Mouse (Mus musculus): ENCODE measurements around the gene Rilpl1.

DNA sequence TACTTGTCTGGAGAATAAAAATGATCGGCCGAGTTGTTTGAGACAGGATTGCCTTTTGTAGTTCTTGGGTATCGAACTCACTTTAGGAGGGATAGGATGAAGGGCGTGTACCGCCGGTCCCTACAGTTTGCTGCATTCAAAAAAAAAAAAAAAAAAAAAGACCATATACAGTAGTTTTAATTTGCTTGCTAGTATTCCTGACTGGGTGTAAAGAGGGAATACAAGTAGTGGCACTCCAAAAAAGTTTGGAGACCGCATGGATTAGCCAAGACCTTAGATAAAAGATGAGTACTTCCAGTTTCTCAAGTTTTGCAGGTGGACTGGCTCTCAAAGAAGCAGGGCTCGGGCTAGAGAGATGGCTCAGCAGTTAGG lies 10.4 kb upstream of the Rilpl1 start:
- TF ChIP-seq CTCF (IDR thresholded peaks at IDR 0.05; ENCODE audit: low read depth, low read length) (no peak), TAL1 (conservative IDR thresholded peaks at IDR 0.05; ENCODE audit: low read depth, low read length) (no peak), GATA2 (IDR thresholded peaks at IDR 0.05; ENCODE audit: borderline replicate concordance, low read depth, low read length) (no peak), GATA1 (IDR thresholded peaks at IDR 0.05; ENCODE audit: borderline replicate concordance, low read length) (no peak), POLR2AphosphoS5 (IDR thresholded peaks at IDR 0.05; ENCODE audit: insufficient replicate concordance, low read depth, low read length) (no peak)
